Mouse (Mus musculus): ENCODE data around the gene Rexo1. TPM values are rescaled to one million over a fixed set of nuclear protein-coding genes. Genes with fewer than 3 reads are reported as not detected.
A peak's percentile ranks its signal among the peaks of the same experiment; 100 is the strongest.

The Rexo1 gene
- total RNA-seq, 2 experiments from 2014 or later: 11.2 to 11.6 TPM

- DNase-seq: no peak
Measured at GRCm38 (mm10) chr10:80553997-80554396, 7.4 kb downstream of the Rexo1 start.

- DNase-seq: no peak
Measured at GRCm38 (mm10) chr10:80553575-80553974, 7.8 kb downstream of the Rexo1 start.

- no peak for DNase-seq
Measured at GRCm38 (mm10) chr10:80552364-80552763, 9.0 kb downstream of the Rexo1 start.

- DNase-seq: no peak
Measured at GRCm38 (mm10) chr10:80549279-80549678, 12.1 kb downstream of the Rexo1 start.

- DNase-seq: peak; percentile 55 to 71
Measured at GRCm38 (mm10) chr10:80548428-80549006, 12.8 kb downstream of the Rexo1 start.

GRCm38 (mm10) chr10:80547539-80547938 is 13.8 kb downstream of the Rexo1 start:
- DNase-seq: no peak

- no peak for DNase-seq
Measured at GRCm38 (mm10) chr10:80546945-80547344, 14.4 kb downstream of the Rexo1 start.

- no peak for DNase-seq
Measured at GRCm38 (mm10) chr10:80545590-80545989, 15.8 kb downstream of the Rexo1 start.

- no peak for DNase-seq
Measured at GRCm38 (mm10) chr10:80543873-80544272, 17.5 kb downstream of the Rexo1 start.

- DNase-seq: no peak
Measured at GRCm38 (mm10) chr10:80539493-80539892, 21.9 kb downstream of the Rexo1 start.

GRCm38 (mm10) chr10:80538710-80539394 is 22.5 kb downstream of the Rexo1 start, which contains the start of gene Atp8b3:
TSS of gene Atp8b3 (minus strand) at chr10:80539124.
- DNase-seq: peak; percentile 48 to 73

GRCm38 (mm10) chr10:80538180-80538579 is 23.2 kb downstream of the Rexo1 start:
- no peak for DNase-seq

GRCm38 (mm10) chr10:80535711-80536110 is 25.6 kb downstream of the Rexo1 start:
- no peak for DNase-seq

- no peak for DNase-seq
Measured at GRCm38 (mm10) chr10:80535071-80535470, 26.3 kb downstream of the Rexo1 start.

- DNase-seq: no peak
Measured at GRCm38 (mm10) chr10:80533704-80534103, 27.7 kb downstream of the Rexo1 start.

- no peak for DNase-seq
Measured at GRCm38 (mm10) chr10:80532783-80533182, 28.6 kb downstream of the Rexo1 start.

- no peak for DNase-seq
Measured at GRCm38 (mm10) chr10:80526172-80526571, 35.2 kb downstream of the Rexo1 start.

GRCm38 (mm10) chr10:80523299-80523698 is 38.1 kb downstream of the Rexo1 start:
- DNase-seq: no peak

GRCm38 (mm10) chr10:80519287-80519686 is 42.1 kb downstream of the Rexo1 start:
- no peak for DNase-seq

- no peak for DNase-seq
Measured at GRCm38 (mm10) chr10:80513739-80514138, 47.6 kb downstream of the Rexo1 start.

GRCm38 (mm10) chr10:80510273-80510660 is 51.1 kb downstream of the Rexo1 start:
- no peak for DNase-seq

GRCm38 (mm10) chr10:80509412-80510272 is 51.7 kb downstream of the Rexo1 start:
- DNase-seq: peak; percentile 72 to 92

- DNase-seq: peak; percentile 45 to 86
Measured at GRCm38 (mm10) chr10:80506222-80506621, 55.1 kb downstream of the Rexo1 start.
